Mouse (Mus musculus) thymus, adult 2 months (tissue): ENCODE results near the gene Dbt. TPM values are rescaled to one million over a fixed set of nuclear protein-coding genes. Genes with fewer than 3 reads are reported as not detected.
A peak's percentile ranks its signal among the peaks of the same experiment; 100 is the strongest.
"Not testable (repeated sequence)": the region's sequence is repeated elsewhere in the genome, so short reads cannot be mapped to it uniquely, and the experiment has no call there.

Experiments
- DNase-seq: peaks from one replicate; pipeline ENCODE4 v3.0.0; 2021
- H3K27ac ChIP-seq: fragments of 200-500 bp; 2 replicates; pipeline ENCODE4 v1.5.1; 2012; ENCODE audit warnings: low read length, control low read depth; ENCODE audit not compliant: control insufficient read depth, insufficient read depth
- H3K27me3 ChIP-seq: fragments of 200-500 bp; 2 replicates; pipeline ENCODE4 v1.6.1; 2012; ENCODE audit warnings: mild to moderate bottlenecking, low read length, moderate library complexity, mixed read lengths; ENCODE audit not compliant: control insufficient read depth, insufficient read depth
- H3K36me3 ChIP-seq: fragments of 200-500 bp; 2 replicates; pipeline ENCODE4 v1.6.1; 2012; ENCODE audit warnings: mild to moderate bottlenecking, low read length, moderate library complexity; ENCODE audit not compliant: control insufficient read depth, insufficient read depth
- H3K4me1 ChIP-seq: fragments of 200-500 bp; replicated peaks from 2 replicates; pipeline ENCODE4 v1.6.1; 2012; ENCODE audit warnings: low read length; ENCODE audit not compliant: control insufficient read depth, insufficient read depth
- H3K4me3 ChIP-seq: fragments of 200-500 bp; 2 replicates; pipeline ENCODE4 v1.5.1; 2012; ENCODE audit warnings: mild to moderate bottlenecking, low read length, control low read depth, moderate library complexity; ENCODE audit not compliant: control insufficient read depth, insufficient read depth
- CTCF ChIP-seq: fragments of 200-500 bp; IDR thresholded peaks from 2 replicates; pipeline ENCODE4 v1.5.1; 2012; ENCODE audit warnings: mild to moderate bottlenecking, control low read depth, low read length, moderate library complexity, borderline replicate concordance; ENCODE audit not compliant: control insufficient read depth, poor library complexity, insufficient read depth; ENCODE audit errors: extremely low read depth
- POLR2A ChIP-seq: fragments of 200-500 bp; IDR thresholded peaks from 2 replicates; pipeline ENCODE4 v1.6.1; 2012; ENCODE audit warnings: mild to moderate bottlenecking, low read length, control low read depth, moderate library complexity; ENCODE audit not compliant: control insufficient read depth, poor library complexity, insufficient read depth; ENCODE audit errors: extremely low read depth
- WGBS: fragments of 180-500 bp; shearing (Covaris S2); methylation state at CpG from one replicate; pipeline ENCODE4 v1.1.7; 2018; 5-methylcytosine and 5-hydroxymethylcytosine counted together
- polyA plus RNA-seq: library from polyadenylated mRNA; depleted of rRNA; stranded (reverse); fragments of >200 nt; gene quantifications from 2 replicates; pipeline ENCODE4 v1.2.3, GENCODE M21; 2012

The Dbt gene
- polyA plus RNA-seq, 1 experiment: 8.7 TPM

DNA sequence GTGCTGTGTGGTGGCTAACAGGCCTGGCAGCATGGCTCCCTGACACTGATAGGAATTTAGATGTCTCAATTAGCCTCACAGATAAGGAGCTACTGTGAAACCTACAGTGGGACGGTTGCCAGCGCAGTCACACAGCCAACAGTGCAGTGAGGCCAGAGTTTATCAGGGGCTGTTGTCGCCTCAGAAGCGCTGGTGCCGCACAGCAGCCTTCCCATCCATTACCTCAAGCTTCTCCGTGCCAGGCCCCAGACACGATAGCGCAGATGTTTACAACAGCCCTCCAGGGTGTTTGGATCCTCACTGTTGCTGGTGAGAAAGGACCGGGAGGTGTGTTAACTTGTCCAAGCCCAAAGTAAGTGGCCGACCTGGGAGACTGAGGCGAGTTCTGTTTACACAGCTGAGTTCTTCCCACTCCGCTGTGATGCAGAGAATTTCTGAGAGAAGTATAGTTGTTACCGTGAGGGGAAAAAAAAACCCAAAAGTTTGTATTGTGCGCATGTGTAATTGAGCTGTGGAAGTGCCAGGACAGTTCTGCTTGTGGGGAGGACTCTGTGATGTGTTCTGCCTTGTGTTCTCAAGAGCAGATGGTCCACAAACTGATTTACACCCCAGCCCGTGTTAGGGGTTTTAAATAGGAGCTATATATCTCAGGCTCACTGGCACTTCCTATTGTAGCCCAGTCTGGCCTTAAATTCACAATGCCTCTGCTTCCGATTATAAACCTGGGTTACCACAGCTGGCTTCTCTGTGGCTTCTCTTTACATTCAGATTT, 23.7 kb downstream of the Dbt start:
- H3K27ac ChIP-seq: no peak overlapping the region
- DNase-seq: no peak
- no peak for TF ChIP-seq CTCF
- no peak for TF ChIP-seq POLR2A
- 86% methylated on average over 16 of the region's 16 CpGs for WGBS
- no peaks in the 10 kb centered on the region for H3K27me3 ChIP-seq
- no peak overlapping the region for H3K4me3 ChIP-seq
- no peaks in the 10 kb centered on the region for H3K4me1 ChIP-seq
- H3K36me3 ChIP-seq: peaks cover 26% of the 10 kb centered on the region

DNA sequence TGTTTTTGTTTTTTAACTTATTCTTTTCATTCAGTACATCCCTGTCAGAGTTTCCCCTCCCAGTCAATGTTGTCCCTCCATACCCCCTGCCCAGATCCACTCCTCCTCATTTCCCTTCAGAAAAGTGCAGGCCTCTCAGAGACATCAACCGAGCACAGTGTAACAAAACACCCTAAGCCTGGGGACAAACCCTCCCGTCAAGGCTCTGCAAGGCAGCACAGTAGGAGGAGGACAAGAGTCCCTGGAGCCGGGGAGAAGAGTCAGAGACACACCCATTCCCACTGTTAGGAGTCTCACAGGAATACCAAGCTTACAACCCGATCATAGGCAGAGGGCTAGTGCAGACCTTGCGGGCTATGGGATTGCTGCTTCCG, 24.3 kb downstream of the Dbt start:
- Histone ChIP-seq H3K36me3 (peaks cover 26% of the 10 kb centered on the region), H3K4me1 (no peaks in the 10 kb centered on the region), H3K4me3 (no peak overlapping the region), H3K27ac (no peak overlapping the region), H3K27me3 (no peaks in the 10 kb centered on the region)
- WGBS: 94% methylated on average over 6 of the region's 6 CpGs
- no peak for DNase-seq
- no peak for TF ChIP-seq POLR2A
- TF ChIP-seq CTCF: no peak

DNA sequence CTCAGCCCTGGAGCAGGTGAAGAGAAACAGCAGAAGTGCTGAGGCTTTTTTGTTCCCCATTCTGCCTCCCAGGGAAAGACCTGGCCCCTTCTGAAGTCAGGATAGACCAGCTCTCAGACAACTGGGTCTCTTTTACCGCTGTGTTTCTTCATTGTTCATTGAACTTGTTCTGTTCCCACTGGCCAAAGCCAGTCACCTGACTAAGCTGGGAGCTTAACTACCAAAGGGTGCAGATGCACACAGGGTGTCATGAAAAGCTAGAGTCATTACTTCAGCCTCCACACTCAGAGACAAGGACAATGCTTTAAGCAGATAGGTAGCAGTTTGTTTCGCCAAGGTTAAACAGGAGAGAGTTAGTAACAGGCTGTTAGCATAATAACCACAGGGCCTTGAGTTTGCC, 29.2 kb downstream of the Dbt start:
- peaks cover 6% of the 10 kb centered on the region for H3K36me3 ChIP-seq

DNA sequence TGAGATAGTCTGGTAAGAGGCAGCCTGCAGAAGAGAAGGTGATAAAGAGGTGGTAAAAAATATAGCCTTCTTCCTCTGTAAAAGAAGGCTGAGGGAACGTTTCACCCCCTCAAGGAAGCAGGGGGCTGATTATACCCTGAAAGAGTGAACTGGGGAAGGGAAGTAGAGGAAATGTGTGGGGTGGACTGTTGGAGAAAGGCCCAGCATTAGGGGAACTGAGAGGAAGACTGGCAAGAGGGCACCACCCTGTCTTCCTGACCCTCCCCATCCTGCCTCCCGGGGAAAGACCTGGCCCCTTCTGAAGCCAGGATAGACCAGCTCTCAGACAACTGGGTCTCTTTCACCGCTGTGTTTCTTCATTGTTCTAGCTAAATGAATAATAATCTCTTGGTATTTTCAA, 29.7 kb downstream of the Dbt start:
- no peaks in the 10 kb centered on the region for H3K4me1 ChIP-seq
- H3K27me3 ChIP-seq: no peaks in the 10 kb centered on the region
- no peak for DNase-seq
- WGBS: 35% methylated on average over 3 of the region's 3 CpGs
- no peak overlapping the region for H3K4me3 ChIP-seq
- TF ChIP-seq CTCF: no peak
- no peak for TF ChIP-seq POLR2A
- peaks cover 10% of the 10 kb centered on the region for H3K36me3 ChIP-seq
- no peak overlapping the region for H3K27ac ChIP-seq

More for the DNA sequence above, 29.2 kb downstream of the Dbt start:
- Histone ChIP-seq H3K27ac (no peak overlapping the region), H3K27me3 (no peaks in the 10 kb centered on the region), H3K4me1 (no peaks in the 10 kb centered on the region), H3K4me3 (no peak overlapping the region)
- WGBS: 67% methylated on average over 2 of the region's 2 CpGs
- TF ChIP-seq POLR2A (no peak), CTCF (no peak)
- no peak for DNase-seq

DNA sequence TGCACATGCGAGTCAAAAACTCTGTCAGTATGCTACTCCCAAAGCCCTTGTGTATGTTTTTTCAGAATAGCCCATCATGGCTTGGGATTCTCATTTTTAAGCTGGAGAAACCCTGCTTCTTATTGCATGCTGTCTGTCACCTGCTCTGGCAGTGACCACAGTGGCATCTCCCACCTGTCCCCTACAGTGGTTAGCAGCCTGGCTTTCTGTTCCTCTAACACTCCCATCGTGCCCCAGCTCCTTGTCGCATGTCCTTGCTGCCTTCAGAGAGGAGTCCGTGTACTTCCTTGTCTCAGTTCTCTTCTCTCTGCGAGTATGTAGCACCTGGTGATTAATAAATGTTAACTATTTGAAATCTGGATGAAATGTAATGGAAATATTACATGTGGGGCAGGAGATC, 34.6 kb downstream of the Dbt start:
- no peaks in the 10 kb centered on the region for H3K4me1 ChIP-seq
- no peak for TF ChIP-seq CTCF
- no peak for TF ChIP-seq POLR2A
- H3K4me3 ChIP-seq: no peak overlapping the region
- no peak for DNase-seq
- no peaks in the 10 kb centered on the region for H3K27me3 ChIP-seq
- H3K36me3 ChIP-seq: peaks cover 19% of the 10 kb centered on the region
- 91% methylated on average over 5 of the region's 5 CpGs for WGBS
- no peak overlapping the region for H3K27ac ChIP-seq

DNA sequence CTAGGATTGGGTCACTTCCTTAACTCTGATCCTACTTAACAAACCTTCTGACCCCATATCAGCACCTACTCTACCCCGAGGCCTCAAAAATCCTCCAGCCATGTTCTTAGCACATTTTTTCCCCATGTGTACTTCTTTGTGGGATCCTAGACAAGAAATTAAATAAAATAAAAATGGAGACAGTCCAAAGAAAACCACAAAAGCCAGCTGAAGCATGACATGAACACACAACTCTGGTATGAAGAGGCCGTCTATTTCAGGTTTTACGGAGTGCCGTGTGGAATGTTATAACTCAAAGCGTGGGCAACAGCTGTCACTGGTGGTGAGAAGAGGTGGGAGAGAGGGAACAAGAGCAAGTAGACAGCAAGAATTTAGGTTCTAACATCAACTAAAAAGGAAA, 38.5 kb downstream of the Dbt start:
- WGBS: 96% methylated on average over 5 of the region's 5 CpGs
- Histone ChIP-seq H3K4me3 (no peak overlapping the region), H3K36me3 (peaks cover 12% of the 10 kb centered on the region)

DNA sequence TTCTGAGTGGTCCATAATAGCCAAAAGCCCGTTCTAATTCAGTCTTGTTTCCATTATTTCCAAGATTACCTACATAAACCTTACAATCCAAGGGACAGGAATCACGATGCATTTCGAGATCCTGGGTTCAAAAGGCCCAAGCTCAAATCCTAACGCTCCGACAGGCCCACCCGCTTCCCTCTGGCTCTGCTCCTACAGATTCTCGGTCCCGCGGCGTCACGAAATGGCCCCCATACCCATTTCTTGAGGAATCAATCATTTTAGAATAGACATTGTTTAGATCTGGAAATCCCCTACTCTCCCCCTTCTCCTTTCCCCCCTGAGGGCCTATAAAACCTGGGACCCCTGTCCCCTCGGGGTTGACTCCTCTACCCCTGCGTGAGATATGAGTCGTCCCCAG, 48.4 kb downstream of the Dbt start:
- not testable (repeated sequence) for H3K27ac ChIP-seq, H3K4me1 ChIP-seq, H3K4me3 ChIP-seq, H3K27me3 ChIP-seq, H3K36me3 ChIP-seq
- 98% methylated on average over 14 of the region's 14 CpGs for WGBS
- peak; percentile 19 for DNase-seq

More for the DNA sequence above, 38.5 kb downstream of the Dbt start:
- TF ChIP-seq CTCF: no peak
- no peak for TF ChIP-seq POLR2A
- Histone ChIP-seq H3K4me1 (no peaks in the 10 kb centered on the region), H3K27ac (no peak overlapping the region), H3K27me3 (no peaks in the 10 kb centered on the region)
- DNase-seq: no peak
